Mouse (Mus musculus) limb, embryonic 14.5 days (tissue): ENCODE data around the gene Bricd5. TPM values are rescaled to one million over a fixed set of nuclear protein-coding genes. Genes with fewer than 3 reads are reported as not detected.

Experiments
- ATAC-seq: fragments of 200-750 bp; cut with Nextera tagmentation; 2 replicates; pipeline ENCODE4 v1.8.0; 2017; ENCODE audit warnings: low read depth, moderate number of reproducible peaks, moderate TSS enrichment; ENCODE audit not compliant: low FRiP score
- DNase-seq: peaks from one replicate; pipeline ENCODE4 v3.0.0-alpha.2; 2015; ENCODE audit warnings: low spot score
- H3K27ac ChIP-seq: fragments of 300-500 bp; sonication (generic); replicated peaks from 2 replicates; pipeline ENCODE4 v1.5.1; 2014; ENCODE audit warnings: low read depth, mild to moderate bottlenecking, low read length, moderate library complexity, mixed read lengths
- H3K27me3 ChIP-seq: fragments of 300-500 bp; sonication (generic); 2 replicates; pipeline ENCODE4 v1.6.1; 2014; ENCODE audit warnings: low read length, mixed read lengths; ENCODE audit not compliant: control insufficient read depth, insufficient read depth
- H3K36me3 ChIP-seq: fragments of 300-500 bp; sonication (generic); 2 replicates; pipeline ENCODE4 v1.6.1; 2014; ENCODE audit warnings: mild to moderate bottlenecking, low read length, moderate library complexity, mixed read lengths; ENCODE audit not compliant: control insufficient read depth, insufficient read depth
- H3K4me1 ChIP-seq: fragments of 300-500 bp; sonication (generic); 2 replicates; pipeline ENCODE4 v1.6.1; 2014; ENCODE audit warnings: antibody characterized with exemption, low read length, mixed read lengths; ENCODE audit not compliant: control insufficient read depth, insufficient read depth
- H3K4me2 ChIP-seq: fragments of 300-500 bp; sonication (generic); replicated peaks from 2 replicates; pipeline ENCODE4 v1.6.1; 2014; ENCODE audit warnings: low read depth, mild to moderate bottlenecking, low read length, moderate library complexity; ENCODE audit not compliant: severe bottlenecking
- H3K4me3 ChIP-seq: fragments of 300-500 bp; sonication (generic); replicated peaks from 2 replicates; pipeline ENCODE4 v1.5.1; 2014; ENCODE audit warnings: low read length
- H3K9ac ChIP-seq: fragments of 300-500 bp; sonication (generic); 2 replicates; pipeline ENCODE4 v1.6.1; 2014; ENCODE audit warnings: mild to moderate bottlenecking, low read depth, low read length, moderate library complexity; ENCODE audit not compliant: severe bottlenecking
- H3K9me3 ChIP-seq: fragments of 300-500 bp; sonication (generic); 2 replicates; pipeline ENCODE4 v1.6.1; 2016; ENCODE audit warnings: low read length; ENCODE audit not compliant: control insufficient read depth
- POLR2A ChIP-seq: fragments of 200-500 bp; IDR thresholded peaks from 2 replicates; pipeline ENCODE4 v1.8.0; 2012; ENCODE audit warnings: inconsistent platforms, mild to moderate bottlenecking, moderate library complexity, borderline replicate concordance; ENCODE audit not compliant: insufficient read depth, insufficient read length; ENCODE audit errors: extremely low read depth
- WGBS: fragments of 180-500 bp; shearing (Covaris S2); extraction: QIAGEN DNeasy Blood & Tissue Kit; methylation state at CpG from one replicate; pipeline ENCODE4 v1.1.7; 2014; 5-methylcytosine and 5-hydroxymethylcytosine counted together
- polyA plus RNA-seq, 2 experiments: library from polyadenylated mRNA; depleted of rRNA in 1 of 2; stranded (reverse) in 1 of 2; unstranded in 1 of 2; fragments of >200 nt; fragmentation: Nextera tagmentation in 1 of 2; extraction: Ambion mirVana in 1 of 2; gene quantifications; 2 replicates each; pipeline versions ENCODE4 v1.2.1 to v1.2.3; 2012 to 2014

Gene Bricd5
- polyA plus RNA-seq, 2 experiments: 0.89 TPM; not detected in 1

DNA sequence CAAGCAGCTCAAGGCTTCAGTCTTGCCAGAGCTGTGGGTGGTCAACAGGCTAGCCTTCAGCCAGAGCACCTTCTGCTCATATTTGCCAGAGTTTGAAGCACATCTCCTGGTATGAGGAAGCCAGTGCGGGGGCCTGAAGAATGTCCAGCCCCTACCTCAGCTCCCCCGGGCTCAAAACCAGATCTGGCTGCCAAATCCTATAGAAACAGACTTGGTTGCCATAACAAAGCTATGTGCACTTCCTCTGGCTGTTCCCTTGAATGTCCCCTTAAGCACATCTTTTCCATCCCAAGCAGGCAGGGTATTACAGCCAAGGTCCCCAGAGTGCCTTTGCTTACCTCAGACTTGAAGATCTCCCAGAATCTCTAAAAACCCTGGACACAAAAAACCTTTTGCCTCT lies 51.0 kb downstream of the Bricd5 start:
- Histone ChIP-seq H3K27ac (no peak overlapping the region; the same call in 1 of the 2 replicates), H3K4me1 (peaks cover 11% of the 10 kb centered on the region), H3K27me3 (no peaks in the 10 kb centered on the region), H3K9ac (peak overlapping the region; percentile 34; the same call in 1 of the 2 replicates), H3K4me2 (no peak overlapping the region), H3K9me3 (no peaks in the 10 kb centered on the region), H3K4me3 (no peak overlapping the region), H3K36me3 (peaks cover 21% of the 10 kb centered on the region)
- no peak for ATAC-seq
- 85% methylated on average over 2 of the region's 2 CpGs for WGBS
- TF ChIP-seq POLR2A: no peak
- peak; percentile 57 for DNase-seq

Other genes with a start within 250 kb of the Bricd5 start
- 35.4 and 36.6 TPM in 2 replicates for gene Ccnf, start 222.4 kb upstream of the Bricd5 start, polyA plus RNA-seq (2012; rRNA removed)
- gene Ccnf, start 222.4 kb upstream of the Bricd5 start, polyA plus RNA-seq (2014; fragmentation: Nextera tagmentation; extraction: Ambion mirVana): 41.8 and 49.9 TPM in 2 replicates
- gene Abca17, start 122.8 kb upstream of the Bricd5 start, polyA plus RNA-seq (2012; rRNA removed): 0.05 and 0.12 TPM in 2 replicates
- gene Abca17, start 122.8 kb upstream of the Bricd5 start, polyA plus RNA-seq (2014; fragmentation: Nextera tagmentation; extraction: Ambion mirVana): 0.14 TPM in 1 of 2 replicates, not detected in the other
- gene Abca3, start 121.9 kb upstream of the Bricd5 start, polyA plus RNA-seq (2012; rRNA removed): 12.4 and 15.5 TPM in 2 replicates
- 9.0 and 10.6 TPM in 2 replicates for gene Abca3, start 121.9 kb upstream of the Bricd5 start, polyA plus RNA-seq (2014; fragmentation: Nextera tagmentation; extraction: Ambion mirVana)
- gene Rnps1, start 59.3 kb upstream of the Bricd5 start, polyA plus RNA-seq (2012; rRNA removed): 333 and 363 TPM in 2 replicates
- gene Rnps1, start 59.3 kb upstream of the Bricd5 start, polyA plus RNA-seq (2014; fragmentation: Nextera tagmentation; extraction: Ambion mirVana): 236 and 254 TPM in 2 replicates
- gene Eci1, start 47.2 kb upstream of the Bricd5 start, polyA plus RNA-seq (2012; rRNA removed): 48.5 and 51.0 TPM in 2 replicates
- 51.7 and 64.3 TPM in 2 replicates for gene Eci1, start 47.2 kb upstream of the Bricd5 start, polyA plus RNA-seq (2014; fragmentation: Nextera tagmentation; extraction: Ambion mirVana)
- gene Dnase1l2, start 30.8 kb upstream of the Bricd5 start, polyA plus RNA-seq (2012; rRNA removed): 18.0 and 20.7 TPM in 2 replicates
- gene Dnase1l2, start 30.8 kb upstream of the Bricd5 start, polyA plus RNA-seq (2014; fragmentation: Nextera tagmentation; extraction: Ambion mirVana): 3.3 and 3.5 TPM in 2 replicates
- gene E4f1, start 3.6 kb upstream of the Bricd5 start, polyA plus RNA-seq (2012; rRNA removed): 80.6 and 95.0 TPM in 2 replicates
- gene E4f1, start 3.6 kb upstream of the Bricd5 start, polyA plus RNA-seq (2014; fragmentation: Nextera tagmentation; extraction: Ambion mirVana): 16.6 and 19.3 TPM in 2 replicates
- gene Pgp, start 3.5 kb upstream of the Bricd5 start, polyA plus RNA-seq (2012; rRNA removed): 37.6 and 49.6 TPM in 2 replicates
- gene Pgp, start 3.5 kb upstream of the Bricd5 start, polyA plus RNA-seq (2014; fragmentation: Nextera tagmentation; extraction: Ambion mirVana): 52.9 TPM in 2 replicates
- gene Mlst8, start 5.2 kb downstream of the Bricd5 start, polyA plus RNA-seq (2012; rRNA removed): 46.3 and 54.9 TPM in 2 replicates
- 27.8 and 29.3 TPM in 2 replicates for gene Mlst8, start 5.2 kb downstream of the Bricd5 start, polyA plus RNA-seq (2014; fragmentation: Nextera tagmentation; extraction: Ambion mirVana)
- 18.1 and 23.1 TPM in 2 replicates for gene Caskin1, start 14.7 kb downstream of the Bricd5 start, polyA plus RNA-seq (2012; rRNA removed)
- gene Caskin1, start 14.7 kb downstream of the Bricd5 start, polyA plus RNA-seq (2014; fragmentation: Nextera tagmentation; extraction: Ambion mirVana): 3.1 and 4.3 TPM in 2 replicates
- gene Traf7, start 54.1 kb downstream of the Bricd5 start, polyA plus RNA-seq (2012; rRNA removed): 308 and 376 TPM in 2 replicates
- 81.3 and 91.0 TPM in 2 replicates for gene Traf7, start 54.1 kb downstream of the Bricd5 start, polyA plus RNA-seq (2014; fragmentation: Nextera tagmentation; extraction: Ambion mirVana)
- gene Rab26, start 60.3 kb downstream of the Bricd5 start, polyA plus RNA-seq (2012; rRNA removed): 2.0 and 3.0 TPM in 2 replicates
- 4.1 and 6.1 TPM in 2 replicates for gene Rab26, start 60.3 kb downstream of the Bricd5 start, polyA plus RNA-seq (2014; fragmentation: Nextera tagmentation; extraction: Ambion mirVana)
- 73.6 and 106 TPM in 2 replicates for gene Pkd1, start 76.0 kb downstream of the Bricd5 start, polyA plus RNA-seq (2012; rRNA removed)
- gene Pkd1, start 76.0 kb downstream of the Bricd5 start, polyA plus RNA-seq (2014; fragmentation: Nextera tagmentation; extraction: Ambion mirVana): 49.1 and 50.5 TPM in 2 replicates
- 162 and 199 TPM in 2 replicates for gene Tsc2, start 158.7 kb downstream of the Bricd5 start, polyA plus RNA-seq (2012; rRNA removed)
- gene Tsc2, start 158.7 kb downstream of the Bricd5 start, polyA plus RNA-seq (2014; fragmentation: Nextera tagmentation; extraction: Ambion mirVana): 62.9 and 70.6 TPM in 2 replicates
- 28.5 and 30.0 TPM in 2 replicates for gene Nthl1, start 158.8 kb downstream of the Bricd5 start, polyA plus RNA-seq (2012; rRNA removed)
- 17.8 and 21.5 TPM in 2 replicates for gene Nthl1, start 158.8 kb downstream of the Bricd5 start, polyA plus RNA-seq (2014; fragmentation: Nextera tagmentation; extraction: Ambion mirVana)
- 56.2 and 65.0 TPM in 2 replicates for gene Slc9a3r2, start 176.4 kb downstream of the Bricd5 start, polyA plus RNA-seq (2012; rRNA removed)
- gene Slc9a3r2, start 176.4 kb downstream of the Bricd5 start, polyA plus RNA-seq (2014; fragmentation: Nextera tagmentation; extraction: Ambion mirVana): 60.1 and 71.5 TPM in 2 replicates
- 0.47 and 0.58 TPM in 2 replicates for gene Npw, start 184.6 kb downstream of the Bricd5 start, polyA plus RNA-seq (2012; rRNA removed)
- 0.33 and 0.41 TPM in 2 replicates for gene Npw, start 184.6 kb downstream of the Bricd5 start, polyA plus RNA-seq (2014; fragmentation: Nextera tagmentation; extraction: Ambion mirVana)
- 91.4 and 112 TPM in 2 replicates for gene Zfp598, start 195.8 kb downstream of the Bricd5 start, polyA plus RNA-seq (2012; rRNA removed)
- gene Zfp598, start 195.8 kb downstream of the Bricd5 start, polyA plus RNA-seq (2014; fragmentation: Nextera tagmentation; extraction: Ambion mirVana): 29.9 and 31.8 TPM in 2 replicates
- 2.6 and 3.0 TPM in 2 replicates for gene Syngr3, start 216.1 kb downstream of the Bricd5 start, polyA plus RNA-seq (2012; rRNA removed)
- 3.1 and 4.9 TPM in 2 replicates for gene Syngr3, start 216.1 kb downstream of the Bricd5 start, polyA plus RNA-seq (2014; fragmentation: Nextera tagmentation; extraction: Ambion mirVana)
- 27.3 and 34.2 TPM in 2 replicates for gene Gfer, start 222.3 kb downstream of the Bricd5 start, polyA plus RNA-seq (2012; rRNA removed)
- gene Gfer, start 222.3 kb downstream of the Bricd5 start, polyA plus RNA-seq (2014; fragmentation: Nextera tagmentation; extraction: Ambion mirVana): 38.6 and 39.5 TPM in 2 replicates
- gene Noxo1, start 222.3 kb downstream of the Bricd5 start, polyA plus RNA-seq (2012; rRNA removed): 9.2 and 11.9 TPM in 2 replicates
- gene Noxo1, start 222.3 kb downstream of the Bricd5 start, polyA plus RNA-seq (2014; fragmentation: Nextera tagmentation; extraction: Ambion mirVana): 3.8 and 4.5 TPM in 2 replicates
- 62.1 and 72.1 TPM in 2 replicates for gene Tbl3, start 233.8 kb downstream of the Bricd5 start, polyA plus RNA-seq (2012; rRNA removed)
- gene Tbl3, start 233.8 kb downstream of the Bricd5 start, polyA plus RNA-seq (2014; fragmentation: Nextera tagmentation; extraction: Ambion mirVana): 62.8 and 73.9 TPM in 2 replicates
- gene Rnf151, start 244.2 kb downstream of the Bricd5 start, polyA plus RNA-seq (2012; rRNA removed): 0.85 and 0.98 TPM in 2 replicates
- 0.19 and 0.40 TPM in 2 replicates for gene Rnf151, start 244.2 kb downstream of the Bricd5 start, polyA plus RNA-seq (2014; fragmentation: Nextera tagmentation; extraction: Ambion mirVana)
- gene Rps2, start 244.2 kb downstream of the Bricd5 start, polyA plus RNA-seq (2012; rRNA removed): 2,709 and 3,185 TPM in 2 replicates
- 1,651 and 1,722 TPM in 2 replicates for gene Rps2, start 244.2 kb downstream of the Bricd5 start, polyA plus RNA-seq (2014; fragmentation: Nextera tagmentation; extraction: Ambion mirVana)